ENCODE assay signal across 8 mouse cellular contexts in the genomic region with DNA sequence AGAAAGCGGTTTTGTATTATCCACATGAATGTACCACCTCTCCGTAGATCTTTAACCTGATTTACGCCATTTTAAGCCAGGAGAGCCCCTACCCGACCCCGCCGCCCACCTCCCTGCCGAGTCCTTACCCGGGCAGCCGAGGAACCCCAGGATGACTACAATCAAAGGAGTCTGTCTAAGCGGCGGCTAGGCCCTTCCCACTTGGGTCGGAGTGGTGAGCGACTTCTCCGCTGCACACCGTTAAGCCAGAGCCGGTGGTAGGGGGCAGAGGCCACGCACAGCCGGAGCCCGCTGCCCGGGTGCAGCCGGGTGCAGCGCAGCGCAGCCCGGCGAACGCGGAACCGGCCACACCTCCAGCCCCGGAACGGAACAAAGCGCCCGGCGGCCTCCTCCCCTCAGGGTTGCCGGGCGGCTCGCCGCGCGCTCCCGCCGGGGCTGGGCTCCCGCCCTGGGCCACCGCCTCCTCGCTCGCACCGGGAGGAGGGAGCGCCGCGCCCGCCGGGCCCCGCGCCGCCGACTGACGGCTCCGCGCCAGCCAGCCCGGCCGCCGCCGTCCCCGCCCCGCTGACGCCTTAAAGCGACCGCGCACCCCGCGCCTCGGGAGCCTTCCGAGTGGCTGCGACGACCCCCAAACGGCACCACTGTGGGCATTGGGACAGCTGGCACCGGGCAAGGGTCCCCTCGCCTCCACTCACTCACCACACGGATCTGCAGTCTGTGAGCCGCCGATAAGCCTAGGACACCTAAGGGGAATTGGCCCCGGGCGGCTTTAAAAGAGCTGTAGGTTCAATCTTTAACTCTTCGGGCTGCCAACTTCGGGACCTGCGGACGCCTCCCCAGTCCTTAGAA. TPM values are rescaled to one million over a fixed set of nuclear protein-coding genes. Genes with fewer than 3 reads are reported as not detected.
DNase-seq lines count a peak whose midpoint lies in the region; ATAC-seq and TF ChIP-seq lines count a peak whose summit lies in the region.

No protein-coding gene starts in this region.

- H3K4me2 ChIP-seq in hindbrain, embryonic 13.5 days = peak overlapping the region; percentile 93

- no peaks in the 10 kb centered on the region for H3K9me3 ChIP-seq in hindbrain, embryonic 13.5 days

- WGBS in hindbrain, embryonic 13.5 days = under 1% methylated on average over 67 of the region's 86 CpGs

- peak overlapping the region; percentile 95 for H3K27ac ChIP-seq in hindbrain, embryonic 13.5 days
- H3K27ac ChIP-seq in left cerebral cortex, adult 2 months = peak overlapping the region; percentile 97

- no peak for TF ChIP-seq CTCF in left cerebral cortex, adult 2 months (IDR thresholded peaks at IDR 0.05)

- H3K4me3 ChIP-seq in hindbrain, embryonic 13.5 days = peak overlapping the region; percentile 85
- H3K4me3 ChIP-seq in left cerebral cortex, adult 2 months = peak overlapping the region; percentile 71

- peak; percentile 80 for ATAC-seq in hindbrain, embryonic 13.5 days (ENCODE audit: low FRiP score)

- H3K36me3 ChIP-seq in hindbrain, embryonic 13.5 days = no peaks in the 10 kb centered on the region

- peaks cover 48% of the 10 kb centered on the region for H3K4me1 ChIP-seq in hindbrain, embryonic 13.5 days (replicated peaks)

- intact Hi-C loops in left cerebral cortex, adult 2 months (cut with DNase I) = loop anchor here (2.0 to 5.0 kb wide), 2 partner anchors 48 to 294 kb away; a partner anchor contains a TSS

- H3K9ac ChIP-seq in hindbrain, embryonic 13.5 days = peak overlapping the region; percentile 95

- peak; percentile 57 for DNase-seq in ZHBTc4 (ENCODE audit: low read depth, low spot score)
- DNase-seq in cerebellum, postnatal 10 days = peak; percentile 86 to 88
- peak; percentile 82 for DNase-seq in gastrocnemius, adult 18-20 months (ENCODE audit: low spot score)
- DNase-seq in left cerebral cortex, adult 2 months (ENCODE audit: extremely low spot score in 1 of 2, low spot score in 2 of 2) = peak; percentile 87 to 88
- peak; percentile 78 to 89 for DNase-seq in lung, postnatal 4 days
- peak; percentile 86 for DNase-seq in right cerebral cortex, adult 18-20 months
- DNase-seq in urinary bladder, postnatal 14 days (ENCODE audit: low spot score) = peak; percentile 82

- H3K27me3 ChIP-seq in hindbrain, embryonic 13.5 days = peaks cover 23% of the 10 kb centered on the region

RNA-seq across cellular contexts. Expression of a gene that starts 0.8 kb away (rescaled TPM):
- total RNA-seq in gastrocnemius, adult 18-20 months (2021) = 1 to 10 TPM; 6.4 to 7.8 TPM
- 54.7 and 55.2 TPM in 2 replicates for polyA plus RNA-seq in hindbrain, embryonic 13.5 days (2015; fragmentation: Nextera tagmentation; extraction: Ambion mirVana)
- total RNA-seq in left cerebral cortex, adult 2 months (2021) = 100 to 1,000 TPM; 166 TPM

RNA-seq across cellular contexts. Expression of a gene that starts 14.9 kb away (rescaled TPM):
- not detected for total RNA-seq in gastrocnemius, adult 18-20 months (2021)
- polyA plus RNA-seq in hindbrain, embryonic 13.5 days (2015; fragmentation: Nextera tagmentation; extraction: Ambion mirVana) = 0.56 and 0.83 TPM in 2 replicates
- total RNA-seq in left cerebral cortex, adult 2 months (2021) = not detected

Comparison
In these comparisons a context has a peak if more than half of its experiments do, and no peak if none do; other contexts are left out.
1. Peak in every context shown above with its lines: DNase-seq, ATAC-seq, H3K4me3 ChIP-seq and H3K27ac ChIP-seq.
2. RNA of a gene that starts 0.8 kb away (total RNA-seq): 166 TPM in left cerebral cortex, adult 2 months; 6.4 to 7.8 TPM in gastrocnemius, adult 18-20 months; every median in the first group is over 10 times any median in the second.